Mouse (Mus musculus) erythroblast, embryonic 14.5 days (primary cell): ENCODE measurements around the gene Drd1.

ENCODE experiments used
- GATA1 ChIP-seq: IDR thresholded peaks from 2 replicates; pipeline ENCODE4 v1.6.1; 2012; ENCODE audit warnings: low read length, inconsistent platforms, mixed read lengths
- TAL1 ChIP-seq: IDR thresholded peaks from 3 replicates; pipeline ENCODE4 v1.6.1; 2012; ENCODE audit warnings: low read length, inconsistent platforms, mixed read lengths

DNA sequence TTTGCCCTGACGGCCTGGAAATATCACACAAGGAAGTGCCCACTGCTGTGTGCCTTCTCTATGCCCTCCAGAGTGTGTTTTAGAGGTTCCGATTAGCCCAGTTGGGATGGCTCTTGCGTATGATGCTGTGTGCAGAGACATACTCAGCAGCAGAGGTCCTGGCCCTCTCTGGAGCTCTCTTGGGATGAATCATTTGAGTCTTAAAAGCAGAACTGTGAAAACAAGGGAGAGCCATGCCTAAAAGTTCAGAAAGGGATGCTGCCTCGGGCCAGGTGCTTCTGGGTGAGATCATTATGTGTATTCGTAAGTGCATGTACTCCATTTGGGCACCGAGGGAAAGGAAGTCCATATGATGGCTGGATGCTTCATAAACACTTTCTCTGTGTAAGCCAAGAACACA lies 42.3 kb upstream of the Drd1 start:
- TF ChIP-seq GATA1 (no peak), TAL1 (no peak)
